ENCODE assay signal across 8 mouse cellular contexts in the genomic region with DNA sequence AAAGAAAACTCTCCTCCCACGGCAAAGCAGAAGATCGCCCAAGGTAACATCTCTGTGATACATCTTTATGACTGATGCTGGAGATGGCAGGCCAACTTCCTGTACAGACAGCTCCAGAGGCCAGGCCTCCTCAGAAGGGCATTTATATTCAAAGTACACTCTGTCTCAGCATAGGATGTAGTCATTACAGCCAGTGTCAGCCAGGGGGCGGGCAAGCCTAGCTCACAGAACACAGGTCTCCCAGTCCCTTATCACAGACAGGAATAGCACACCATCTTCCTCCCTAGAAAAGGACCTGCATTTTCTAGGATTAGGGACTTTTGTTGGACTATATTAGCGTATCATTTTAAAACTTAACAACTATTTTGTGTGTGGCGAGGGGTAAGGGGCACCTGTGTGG. TPM values are rescaled to one million over a fixed set of nuclear protein-coding genes. Genes with fewer than 3 reads are reported as not detected.
A peak's percentile ranks its signal among the peaks of the same experiment; 100 is the strongest.
DNase-seq lines count a peak whose midpoint lies in the region; ATAC-seq lines count a peak whose summit lies in the region.

No protein-coding gene starts in this region.

- no peaks in the 10 kb centered on the region for H3K4me1 ChIP-seq in liver, embryonic 12.5 days
- H3K4me1 ChIP-seq in midbrain, embryonic 16.5 days (ENCODE audit: control insufficient read depth, insufficient read depth, low read length), result peaks cover 8% of the 10 kb centered on the region; the same call in 1 of the 2 replicates

- no peaks in the 10 kb centered on the region for H3K9me3 ChIP-seq in liver, embryonic 12.5 days (replicated peaks)
- H3K9me3 ChIP-seq in midbrain, embryonic 16.5 days (replicated peaks; ENCODE audit: control insufficient read depth, low read length, poor library complexity, severe bottlenecking), result no peaks in the 10 kb centered on the region

- H3K36me3 ChIP-seq in liver, embryonic 12.5 days, result no peaks in the 10 kb centered on the region
- H3K36me3 ChIP-seq in midbrain, embryonic 16.5 days (ENCODE audit: control insufficient read depth, insufficient read depth, low read length), result no peaks in the 10 kb centered on the region

- no peak overlapping the region for H3K9ac ChIP-seq in liver, embryonic 12.5 days
- H3K9ac ChIP-seq in midbrain, embryonic 16.5 days (ENCODE audit: low read depth, low read length), result no peak overlapping the region

- no peak overlapping the region for H3K4me3 ChIP-seq in liver, embryonic 12.5 days
- no peak overlapping the region for H3K4me3 ChIP-seq in midbrain, embryonic 16.5 days (ENCODE audit: low read depth, low read length)

- peaks cover 9% of the 10 kb centered on the region; the same call in 1 of the 2 replicates for H3K27me3 ChIP-seq in liver, embryonic 12.5 days (replicated peaks)
- no peaks in the 10 kb centered on the region for H3K27me3 ChIP-seq in midbrain, embryonic 16.5 days (ENCODE audit: control insufficient read depth, insufficient read depth, low read depth, low read length)

- 13% methylated on average over 5 of the region's 5 CpGs for WGBS in liver, embryonic 12.5 days (ENCODE audit: insufficient replicate concordance)
- WGBS in midbrain, embryonic 16.5 days, result 19% methylated on average over 5 of the region's 5 CpGs

- intact Hi-C loops in left cerebral cortex, postnatal 4 days (cut with DNase I), result loop anchor here (5.0 kb wide), 1 partner anchor 113 kb away; no protein-coding TSS in a partner anchor

- H3K27ac ChIP-seq in liver, embryonic 12.5 days, result no peak overlapping the region
- H3K27ac ChIP-seq in midbrain, embryonic 16.5 days (ENCODE audit: low read length), result no peak overlapping the region

- peak; percentile 72 for DNase-seq in liver
- peak; percentile 72 for DNase-seq in embryo, embryonic 11.5 days (ENCODE audit: low read depth, low spot score)
- DNase-seq in kidney, adult 18-20 months, result peak; percentile 84
- peak; percentile 90 for DNase-seq in left cerebral cortex, postnatal 4 days
- DNase-seq in spleen, postnatal 36 days (ENCODE audit: low spot score in 2 of 2), result peak; percentile 59 to 61

- ATAC-seq in liver, embryonic 12.5 days, result no peak
- ATAC-seq in granulocyte monocyte progenitor cell, adult 5-6 weeks (replicated peaks; ENCODE audit: poor library complexity, severe bottlenecking), result peak; percentile 92
- peak; percentile 79; the same call in 1 of the 2 replicates for ATAC-seq in midbrain, embryonic 16.5 days

- H3K4me2 ChIP-seq in liver, embryonic 12.5 days, result no peak overlapping the region
- H3K4me2 ChIP-seq in midbrain, embryonic 16.5 days (ENCODE audit: low read length), result no peak overlapping the region

RNA-seq across cellular contexts. Expression of a gene that starts 46.4 kb away (rescaled TPM):
- 21.3 and 22.6 TPM in 2 replicates for polyA plus RNA-seq in liver, embryonic 12.5 days (2016; fragmentation: Nextera tagmentation; extraction: Ambion mirVana)
- 12.6 and 13.1 TPM in 2 replicates for total RNA-seq in granulocyte monocyte progenitor cell, adult 5-6 weeks (2014; fragmentation: Nextera tagmentation)
- 8.8 and 11.6 TPM in 2 replicates for total RNA-seq in granulocyte monocyte progenitor cell, adult 5-6 weeks (2017)
- 10 to 100 TPM; 49.3 to 53.4 TPM for total RNA-seq in left cerebral cortex, postnatal 4 days (2021)
- polyA plus RNA-seq in midbrain, embryonic 16.5 days (2015; fragmentation: Nextera tagmentation; extraction: Ambion mirVana), result 68.9 and 87.1 TPM in 2 replicates

RNA-seq across cellular contexts. Expression of a gene that starts 46.6 kb away (rescaled TPM):
- polyA plus RNA-seq in liver, embryonic 12.5 days (2016; fragmentation: Nextera tagmentation; extraction: Ambion mirVana), result 0.93 and 1.3 TPM in 2 replicates
- not detected in 2 replicates for total RNA-seq in granulocyte monocyte progenitor cell, adult 5-6 weeks (2014; fragmentation: Nextera tagmentation)
- total RNA-seq in granulocyte monocyte progenitor cell, adult 5-6 weeks (2017), result 0.36 TPM in 1 of 2 replicates, not detected in the other
- total RNA-seq in left cerebral cortex, postnatal 4 days (2021), result 10 to 100 TPM; 35.0 to 36.1 TPM
- polyA plus RNA-seq in midbrain, embryonic 16.5 days (2015; fragmentation: Nextera tagmentation; extraction: Ambion mirVana), result 43.0 and 43.3 TPM in 2 replicates

Comparison
In these comparisons a context has a peak if more than half of its experiments do, and no peak if none do; other contexts are left out.
1. RNA of a gene that starts 46.6 kb away (total RNA-seq): 35.0 to 36.1 TPM in left cerebral cortex, postnatal 4 days; 0.36 TPM in granulocyte monocyte progenitor cell, adult 5-6 weeks; every median in the first group is over 10 times any median in the second.
2. Peak in every context shown above with its lines, with median percentiles within 50 percentile points of each other: DNase-seq.